Mouse (Mus musculus): ENCODE measurements around the gene Ear10. TPM values are rescaled to one million over a fixed set of nuclear protein-coding genes. Genes with fewer than 3 reads are reported as not detected.
"Not testable (repeated sequence)": the region's sequence is repeated elsewhere in the genome, so short reads cannot be mapped to it uniquely, and the experiment has no call there.

Ear10 gene
- polyA plus RNA-seq, 1 experiment from 2014 or later, result not detected

DNA sequence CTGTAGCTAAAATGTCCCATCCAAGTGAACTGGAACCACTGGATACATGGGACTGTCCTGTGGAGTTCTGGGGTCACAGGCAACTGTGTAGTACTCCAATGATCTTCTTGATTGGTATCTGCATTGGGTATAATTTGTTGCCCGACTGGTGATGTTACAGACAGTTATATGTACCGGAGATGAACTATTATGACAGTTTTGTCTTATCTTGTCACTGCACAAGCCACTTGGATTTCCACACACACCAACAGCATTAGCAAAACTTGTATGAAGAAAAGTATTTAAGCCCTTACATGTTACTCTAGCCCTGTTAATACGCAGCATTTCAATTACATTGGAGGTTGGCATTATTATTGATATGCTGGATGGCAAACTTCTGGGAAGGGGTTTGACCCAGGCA, 48.5 kb downstream of the Ear10 start:
- not testable (repeated sequence) for H3K9me3 ChIP-seq (replicated peaks; ENCODE audit: low read length); ATAC-seq (replicated peaks; ENCODE audit: low FRiP score, low read depth); H3K36me3 ChIP-seq (ENCODE audit: insufficient read depth, low read length); H3K4me1 ChIP-seq (replicated peaks; ENCODE audit: insufficient read depth, low read length); DNase-seq (ENCODE audit: low spot score); H3K4me3 ChIP-seq (replicated peaks; ENCODE audit: low read depth, low read length); H3K27ac ChIP-seq; H3K27me3 ChIP-seq (ENCODE audit: insufficient read depth, low read length); H3K9ac ChIP-seq (ENCODE audit: low read depth, low read length); H3K4me2 ChIP-seq (ENCODE audit: low read length)
- 89% methylated on average over 3 of the region's 3 CpGs for WGBS

Other genes starting within 250 kb of the Ear10 start
- gene Gm8165, start 246.4 kb downstream of the Ear10 start, polyA plus RNA-seq (2015; fragmentation: Nextera tagmentation; extraction: Ambion mirVana), result 0.11 TPM in 1 of 2 replicates, not detected in the other
- gene Gm7324, start 225.7 kb downstream of the Ear10 start, polyA plus RNA-seq (2015; fragmentation: Nextera tagmentation; extraction: Ambion mirVana), result 0.86 and 1.0 TPM in 2 replicates
- not detected in 2 replicates for gene Gm16506, start 196.1 kb downstream of the Ear10 start, polyA plus RNA-seq (2015; fragmentation: Nextera tagmentation; extraction: Ambion mirVana)
- not detected in 2 replicates for gene Gm6526, start 175.7 kb downstream of the Ear10 start, polyA plus RNA-seq (2015; fragmentation: Nextera tagmentation; extraction: Ambion mirVana)
- gene Gm8180, start 138.8 kb downstream of the Ear10 start, polyA plus RNA-seq (2015; fragmentation: Nextera tagmentation; extraction: Ambion mirVana), result not detected in 2 replicates
- gene Ear1, start 48.0 kb downstream of the Ear10 start, polyA plus RNA-seq (2015; fragmentation: Nextera tagmentation; extraction: Ambion mirVana), result not detected in 2 replicates
- 16.9 and 17.2 TPM in 2 replicates for gene Gm8113, start 1.8 kb upstream of the Ear10 start, polyA plus RNA-seq (2015; fragmentation: Nextera tagmentation; extraction: Ambion mirVana)
- gene Ang5, start 33.5 kb upstream of the Ear10 start, polyA plus RNA-seq (2015; fragmentation: Nextera tagmentation; extraction: Ambion mirVana), result not detected in 2 replicates
- not detected in 2 replicates for gene Ang6, start 78.7 kb upstream of the Ear10 start, polyA plus RNA-seq (2015; fragmentation: Nextera tagmentation; extraction: Ambion mirVana)
- 0.28 and 0.40 TPM in 2 replicates for gene Ear2, start 179.1 kb upstream of the Ear10 start, polyA plus RNA-seq (2015; fragmentation: Nextera tagmentation; extraction: Ambion mirVana)
- not detected in 2 replicates for gene Gm3327, start 200.3 kb upstream of the Ear10 start, polyA plus RNA-seq (2015; fragmentation: Nextera tagmentation; extraction: Ambion mirVana)

Measured in kidney, postnatal 0 days (tissue).